Comparison of ENCODE assay signal across 9 mouse cellular contexts in the genomic region with DNA sequence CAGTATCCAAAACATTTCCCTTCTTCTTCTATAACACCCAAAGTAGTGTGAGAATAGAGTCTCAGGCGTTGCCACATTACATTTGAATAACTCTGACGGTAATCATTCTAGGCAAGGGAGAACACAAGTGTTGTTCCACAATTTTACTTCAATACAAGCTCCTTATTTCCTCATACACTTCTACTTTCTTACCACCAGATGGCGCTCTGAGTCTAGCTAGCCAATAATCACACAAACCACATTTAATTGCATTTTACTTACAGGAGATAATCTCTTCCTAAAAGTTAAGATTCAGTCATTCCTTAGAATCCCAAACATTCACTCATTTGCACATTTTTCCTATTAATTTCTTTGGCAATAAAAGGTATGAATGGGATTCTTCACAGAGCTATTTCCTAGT.
DNase-seq lines count a peak whose midpoint lies in the region; ATAC-seq lines count a peak whose summit lies in the region.
"Had no signal": no experiment of that assay in that cellular context is flagged by ENCODE, and none has a peak within 500 bp of the region (broad histone marks: within the 10 kb centered on the region; RNA-seq: fewer than 3 reads in every experiment).

No protein-coding gene starts in this region.

- peak overlapping the region; percentile 47; the same call in 1 of the 2 replicates for H3K4me2 ChIP-seq in heart, embryonic 16.5 days (ENCODE audit: low read depth, low read length)
- H3K4me2 ChIP-seq in midbrain, embryonic 11.5 days: no peak overlapping the region
- H3K4me2 ChIP-seq in midbrain, embryonic 16.5 days (ENCODE audit: low read length): no peak overlapping the region
- H3K4me2 ChIP-seq: liver, embryonic 13.5 days had no signal

- H3K27ac ChIP-seq in heart, embryonic 16.5 days (ENCODE audit: low read length): no peak overlapping the region
- H3K27ac ChIP-seq in midbrain, embryonic 11.5 days (ENCODE audit: low read depth, low read length): no peak overlapping the region
- no peak overlapping the region for H3K27ac ChIP-seq in midbrain, embryonic 16.5 days (ENCODE audit: low read length)
- H3K27ac ChIP-seq: liver, embryonic 13.5 days had no signal

- H3K27me3 ChIP-seq in heart, embryonic 16.5 days (ENCODE audit: control insufficient read depth, insufficient read depth, low read length): no peaks in the 10 kb centered on the region
- no peaks in the 10 kb centered on the region for H3K27me3 ChIP-seq in midbrain, embryonic 11.5 days (ENCODE audit: control insufficient read depth, insufficient read depth, low read length)
- H3K27me3 ChIP-seq in midbrain, embryonic 16.5 days (ENCODE audit: control insufficient read depth, insufficient read depth, low read depth, low read length): no peaks in the 10 kb centered on the region
- H3K27me3 ChIP-seq: liver, embryonic 13.5 days had no signal

- 0 out of 2 replicates have a peak overlapping the region, but pooled peaks have one; percentile 4 for H3K9ac ChIP-seq in heart, embryonic 16.5 days (ENCODE audit: low read length)
- H3K9ac ChIP-seq in midbrain, embryonic 11.5 days (ENCODE audit: low read length): no peak overlapping the region
- no peak overlapping the region for H3K9ac ChIP-seq in midbrain, embryonic 16.5 days (ENCODE audit: low read depth, low read length)
- H3K9ac ChIP-seq: liver, embryonic 13.5 days had no signal

- WGBS in heart, embryonic 16.5 days: 5% methylated on average over 3 of the region's 3 CpGs
- WGBS in midbrain, embryonic 11.5 days: 4% methylated on average over 3 of the region's 3 CpGs
- WGBS in midbrain, embryonic 16.5 days: 3% methylated on average over 3 of the region's 3 CpGs

- no peak for DNase-seq in heart, postnatal 14 days
- peak; percentile 89 for DNase-seq in midbrain, embryonic 11.5 days (ENCODE audit: low spot score, missing footprints)
- peak; percentile 14 for DNase-seq in c-Kit-positive CD71-positive TER-119-negative erythroid progenitor cells, embryonic 14.5 days (ENCODE audit: low read depth)
- peak; percentile 2 for DNase-seq in skeletal muscle tissue, adult 2 months (ENCODE audit: low read depth, low spot score)
- no peak for DNase-seq in thymus, postnatal 10 days (ENCODE audit: low spot score in 2 of 2)
- DNase-seq: liver, embryonic 13.5 days had no signal

- no peaks in the 10 kb centered on the region for H3K36me3 ChIP-seq in heart, embryonic 16.5 days (ENCODE audit: control insufficient read depth, insufficient read depth)
- H3K36me3 ChIP-seq in midbrain, embryonic 11.5 days (ENCODE audit: control insufficient read depth, insufficient read depth, low read length): no peaks in the 10 kb centered on the region
- no peaks in the 10 kb centered on the region for H3K36me3 ChIP-seq in midbrain, embryonic 16.5 days (ENCODE audit: control insufficient read depth, insufficient read depth, low read length)
- H3K36me3 ChIP-seq: liver, embryonic 13.5 days had no signal

- intact Hi-C loops in heart, postnatal 14 days (cut with DNase I): loop anchor here (5.0 kb wide), 2 partner anchors 764 to 971 kb away; no protein-coding TSS in a partner anchor

- 0 out of 2 replicates have a peak overlapping the region, but pooled peaks have one; percentile 8 for H3K4me3 ChIP-seq in heart, embryonic 16.5 days (ENCODE audit: low read length)
- H3K4me3 ChIP-seq in midbrain, embryonic 11.5 days (ENCODE audit: low read depth, low read length): no peak overlapping the region
- no peak overlapping the region for H3K4me3 ChIP-seq in midbrain, embryonic 16.5 days (ENCODE audit: low read depth, low read length)
- H3K4me3 ChIP-seq: liver, embryonic 13.5 days had no signal

- ATAC-seq in heart, embryonic 16.5 days (replicated peaks; ENCODE audit: extremely low read depth, insufficient read depth, low FRiP score): no peak
- no peak for ATAC-seq in midbrain, embryonic 11.5 days (ENCODE audit: low FRiP score)
- no peak for ATAC-seq in midbrain, embryonic 16.5 days
- ATAC-seq in erythroblast, adult 5-6 weeks (replicated peaks; ENCODE audit: low FRiP score, poor library complexity, severe bottlenecking): no peak

- H3K9me3 ChIP-seq in heart, embryonic 16.5 days (replicated peaks; ENCODE audit: control insufficient read depth, low read length): no peaks in the 10 kb centered on the region
- H3K9me3 ChIP-seq in midbrain, embryonic 11.5 days (ENCODE audit: control insufficient read depth, low read length): no peaks in the 10 kb centered on the region
- no peaks in the 10 kb centered on the region for H3K9me3 ChIP-seq in midbrain, embryonic 16.5 days (replicated peaks; ENCODE audit: control insufficient read depth, low read length, poor library complexity, severe bottlenecking)
- H3K9me3 ChIP-seq: liver, embryonic 13.5 days had no signal

- 0 out of 2 replicates have a peak, but pooled peaks cover 5% of the 10 kb centered on the region for H3K4me1 ChIP-seq in heart, embryonic 16.5 days (ENCODE audit: control insufficient read depth, insufficient read depth, low read length)
- H3K4me1 ChIP-seq in midbrain, embryonic 11.5 days (ENCODE audit: control insufficient read depth, insufficient read depth, low read length): no peaks in the 10 kb centered on the region
- peaks cover 9% of the 10 kb centered on the region for H3K4me1 ChIP-seq in midbrain, embryonic 16.5 days (ENCODE audit: control insufficient read depth, insufficient read depth, low read length)
- H3K4me1 ChIP-seq: liver, embryonic 13.5 days had no signal

Comparison
In these comparisons a context has a peak if more than half of its experiments do, and no peak if none do; other contexts are left out.
1. DNase-seq: peak in midbrain, embryonic 11.5 days (single experiment), c-Kit-positive CD71-positive TER-119-negative erythroid progenitor cells, embryonic 14.5 days (single experiment) and skeletal muscle tissue, adult 2 months (single experiment); none in heart, postnatal 14 days (0 of 2) and thymus, postnatal 10 days (0 of 2).